25 mouse cellular contexts compared by ENCODE assay signal in genomic region chr1:177547716-177548115, GRCm38 (mm10).
"Had no signal": no experiment of that assay in that cellular context is flagged by ENCODE, and none has a peak within 500 bp of the region (broad histone marks: within the 10 kb centered on the region; RNA-seq: fewer than 3 reads in every experiment).

No protein-coding gene starts in this region.

- H3K36me3 ChIP-seq: embryonic facial prominence, embryonic 10.5 days; embryonic facial prominence, embryonic 12.5 days; embryonic facial prominence, embryonic 13.5 days; embryonic facial prominence, embryonic 15.5 days; forebrain, embryonic 10.5 days; forebrain, embryonic 12.5 days; forebrain, embryonic 15.5 days had no signal

- H3K9ac ChIP-seq: embryonic facial prominence, embryonic 12.5 days; embryonic facial prominence, embryonic 13.5 days; embryonic facial prominence, embryonic 15.5 days; forebrain, embryonic 12.5 days; forebrain, embryonic 13.5 days; forebrain, embryonic 15.5 days; forebrain, postnatal 0 days had no signal

- H3K9me3 ChIP-seq: embryonic facial prominence, embryonic 10.5 days; embryonic facial prominence, embryonic 12.5 days; embryonic facial prominence, embryonic 13.5 days; embryonic facial prominence, embryonic 15.5 days; forebrain, embryonic 10.5 days; forebrain, embryonic 12.5 days; forebrain, embryonic 13.5 days; forebrain, embryonic 15.5 days had no signal

- H3K4me3 ChIP-seq: embryonic facial prominence, embryonic 10.5 days; embryonic facial prominence, embryonic 12.5 days; embryonic facial prominence, embryonic 13.5 days; embryonic facial prominence, embryonic 15.5 days; erythroblast, embryonic 14.5 days; forebrain, embryonic 10.5 days; forebrain, embryonic 12.5 days; forebrain, embryonic 13.5 days; forebrain, embryonic 15.5 days; gastrocnemius, adult 2 months had no signal

- H3K27ac ChIP-seq: embryonic facial prominence, embryonic 10.5 days; embryonic facial prominence, embryonic 12.5 days; embryonic facial prominence, embryonic 13.5 days; embryonic facial prominence, embryonic 15.5 days; forebrain, embryonic 10.5 days; forebrain, embryonic 12.5 days; forebrain, embryonic 13.5 days; forebrain, embryonic 15.5 days; gastrocnemius, adult 2 months had no signal

- H3K27me3 ChIP-seq: embryonic facial prominence, embryonic 12.5 days; embryonic facial prominence, embryonic 13.5 days; embryonic facial prominence, embryonic 15.5 days; forebrain, embryonic 12.5 days; forebrain, embryonic 13.5 days; forebrain, embryonic 15.5 days had no signal

- DNase-seq: cerebellum, adult 2 months; cerebellum, adult 8-10 months; cerebellum, adult 9-10 months; cerebellum, adult 9-11 months; cerebellum, postnatal 10 days; cerebellum, postnatal 14 days; cerebellum, postnatal 25 days; cerebellum, postnatal 36 days; embryo, embryonic 11 days; forebrain, postnatal 0 days; gastrocnemius, adult 2 months; gastrocnemius, postnatal 10 days; gastrocnemius, postnatal 14 days; gastrocnemius, postnatal 25 days; gastrocnemius, postnatal 36 days; heart, adult 18-20 months had no signal

- H3K4me1 ChIP-seq: embryonic facial prominence, embryonic 12.5 days; embryonic facial prominence, embryonic 15.5 days; forebrain, embryonic 12.5 days; forebrain, embryonic 13.5 days; forebrain, embryonic 15.5 days had no signal
